Mouse (Mus musculus) MEL (cell line): ENCODE data around the gene Cd164l2. TPM values are rescaled to one million over a fixed set of nuclear protein-coding genes. Genes with fewer than 3 reads are reported as not detected.

Experiments used
- DNase-seq: peaks from one replicate; pipeline ENCODE4 v3.0.0; 2011; ENCODE audit warnings: low read depth, low spot score
- H3K27ac ChIP-seq: 2 replicates; pipeline ENCODE4 v1.5.1; 2012; ENCODE audit warnings: low read depth, mild to moderate bottlenecking, control low read depth, low read length, moderate library complexity; ENCODE audit not compliant: control insufficient read depth
- H3K27me3 ChIP-seq, 2 experiments: fragments of 150-350 bp in 1 of 2; sonication (generic) in 1 of 2; 2 replicates each; pipeline ENCODE4 v1.6.1; 2012; ENCODE audit warnings: low read length in 2 of 2, mild to moderate bottlenecking in 2 of 2, improper control_type of control experiment in 1 of 2, moderate library complexity in 1 of 2; ENCODE audit not compliant: insufficient read depth in 2 of 2, control insufficient read depth in 1 of 2
- H3K36me3 ChIP-seq, 2 experiments: 2 replicates each; pipeline ENCODE4 v1.6.1; 2012 to 2014; ENCODE audit warnings: low read length in 2 of 2, improper control_type of control experiment in 1 of 2, inconsistent platforms in 1 of 2, mild to moderate bottlenecking in 1 of 2; ENCODE audit not compliant: insufficient read depth in 2 of 2, control insufficient read depth in 1 of 2
- H3K4me1 ChIP-seq, 2 experiments: fragments of 150-350 bp in 1 of 2; sonication (generic) in 1 of 2; 2 replicates each; pipeline ENCODE4 v1.6.1; 2012; ENCODE audit warnings: low read length in 2 of 2, improper control_type of control experiment in 1 of 2, mild to moderate bottlenecking in 1 of 2; ENCODE audit not compliant: insufficient read depth in 2 of 2, control insufficient read depth in 1 of 2
- H3K4me3 ChIP-seq, 2 experiments: fragments of 150-350 bp in 1 of 2; sonication (generic) in 1 of 2; 2 replicates each; pipeline ENCODE4 v1.5.1; 2012; ENCODE audit warnings: low read depth in 2 of 2, low read length in 2 of 2, mild to moderate bottlenecking in 2 of 2, moderate library complexity in 2 of 2, control low read depth in 1 of 2, improper control_type of control experiment in 1 of 2; ENCODE audit not compliant: control insufficient read depth in 1 of 2, insufficient read depth in 1 of 2
- H3K79me2 ChIP-seq: 2 replicates; pipeline ENCODE4 v1.6.1; 2012; ENCODE audit warnings: mild to moderate bottlenecking, low read length, moderate library complexity; ENCODE audit not compliant: control insufficient read depth, poor library complexity, insufficient read depth
- H3K9ac ChIP-seq: 2 replicates; pipeline ENCODE4 v1.6.1; 2012; ENCODE audit warnings: low read depth, mild to moderate bottlenecking, control low read depth, low read length, moderate library complexity; ENCODE audit not compliant: control insufficient read depth, poor library complexity, severe bottlenecking
- H3K9me3 ChIP-seq: fragments of 150-350 bp; sonication (generic); replicated peaks from 2 replicates; pipeline ENCODE4 v1.6.1; 2012; ENCODE audit warnings: mild to moderate bottlenecking, low read length, improper control_type of control experiment, moderate library complexity; ENCODE audit not compliant: insufficient read depth
- BHLHE40 ChIP-seq: IDR thresholded peaks from 2 replicates; pipeline ENCODE4 v1.6.1; 2012; ENCODE audit warnings: low read depth, mild to moderate bottlenecking, inconsistent platforms, low read length, improper control_type of control experiment, borderline replicate concordance
- CHD1 ChIP-seq: IDR thresholded peaks from 2 replicates; pipeline ENCODE4 v1.6.1; 2012; ENCODE audit warnings: low read depth, mild to moderate bottlenecking, inconsistent platforms, low read length, improper control_type of control experiment
- CHD2 ChIP-seq: IDR thresholded peaks from 2 replicates; pipeline ENCODE4 v1.6.1; 2011; ENCODE audit warnings: low read length, improper control_type of control experiment
- E2F4 ChIP-seq: IDR thresholded peaks from 2 replicates; pipeline ENCODE4 v1.6.1; 2011; ENCODE audit warnings: low read depth, low read length, improper control_type of control experiment, borderline replicate concordance
- ELF1 ChIP-seq: IDR thresholded peaks from 2 replicates; pipeline ENCODE4 v1.6.1; 2014; ENCODE audit warnings: low read depth, mild to moderate bottlenecking, inconsistent platforms, low read length, improper control_type of control experiment, moderate library complexity
- ETS1 ChIP-seq: IDR thresholded peaks from 2 replicates; pipeline ENCODE4 v1.6.1; 2012; ENCODE audit warnings: low read depth, mild to moderate bottlenecking, inconsistent platforms, low read length, improper control_type of control experiment, moderate library complexity
- GABPA ChIP-seq: IDR thresholded peaks from 2 replicates; pipeline ENCODE4 v1.6.1; 2012; ENCODE audit warnings: low read depth, mild to moderate bottlenecking, inconsistent platforms, low read length, improper control_type of control experiment, moderate library complexity
- GATA1 ChIP-seq: IDR thresholded peaks from 2 replicates; pipeline ENCODE4 v1.6.1; 2011; ENCODE audit warnings: low read depth, low read length, improper control_type of control experiment
- HCFC1 ChIP-seq: IDR thresholded peaks from 2 replicates; pipeline ENCODE4 v1.6.1; 2012; ENCODE audit warnings: low read depth, mild to moderate bottlenecking, inconsistent platforms, low read length, improper control_type of control experiment, moderate library complexity
- MEF2A ChIP-seq: IDR thresholded peaks from 2 replicates; pipeline ENCODE4 v1.6.1; 2014; ENCODE audit warnings: low read depth, mild to moderate bottlenecking, inconsistent platforms, low read length, improper control_type of control experiment; ENCODE audit not compliant: poor library complexity, insufficient replicate concordance, severe bottlenecking; ENCODE audit errors: extremely low read depth
- MXI1 ChIP-seq: IDR thresholded peaks from 2 replicates; pipeline ENCODE4 v1.6.1; 2011; ENCODE audit warnings: mild to moderate bottlenecking, low read depth, low read length, improper control_type of control experiment
- MYB ChIP-seq: IDR thresholded peaks from 2 replicates; pipeline ENCODE4 v1.6.1; 2011; ENCODE audit warnings: mild to moderate bottlenecking, low read depth, low read length, improper control_type of control experiment
- NELFE ChIP-seq: IDR thresholded peaks from 2 replicates; pipeline ENCODE4 v1.6.1; 2011; ENCODE audit warnings: low read depth, low read length, improper control_type of control experiment
- POLR2A ChIP-seq, 2 experiments: IDR thresholded peaks; 2 replicates each; pipeline ENCODE4 v1.6.1; 2011 to 2012; ENCODE audit warnings: low read length in 2 of 2, mild to moderate bottlenecking in 2 of 2, control low read depth in 1 of 2, improper control_type of control experiment in 1 of 2, low read depth in 1 of 2, moderate library complexity in 1 of 2; ENCODE audit not compliant: control insufficient read depth in 1 of 2, insufficient read depth in 1 of 2, poor library complexity in 1 of 2
- POLR2AphosphoS5 ChIP-seq: IDR thresholded peaks from 2 replicates; pipeline ENCODE4 v1.6.1; 2012; ENCODE audit warnings: low read depth, borderline replicate concordance, mild to moderate bottlenecking, inconsistent platforms, low read length, moderate library complexity, mixed read lengths
- RAD21 ChIP-seq: IDR thresholded peaks from 2 replicates; pipeline ENCODE4 v1.6.1; 2011; ENCODE audit warnings: mild to moderate bottlenecking, low read depth, low read length, improper control_type of control experiment
- SIN3A ChIP-seq: IDR thresholded peaks from 2 replicates; pipeline ENCODE4 v1.6.1; 2012; ENCODE audit warnings: low read length, improper control_type of control experiment, inconsistent platforms
- SMC3 ChIP-seq: IDR thresholded peaks from 2 replicates; pipeline ENCODE4 v1.6.1; 2011; ENCODE audit warnings: low read depth, low read length, improper control_type of control experiment
- TBP ChIP-seq: IDR thresholded peaks from 2 replicates; pipeline ENCODE4 v1.8.0; 2011; ENCODE audit warnings: low read depth, low read length, improper control_type of control experiment
- USF1 ChIP-seq: IDR thresholded peaks from 2 replicates; pipeline ENCODE4 v1.6.1; 2014; ENCODE audit warnings: low read depth, mild to moderate bottlenecking, inconsistent platforms, low read length, improper control_type of control experiment, moderate library complexity
- ZMIZ1 ChIP-seq: IDR thresholded peaks from 2 replicates; pipeline ENCODE4 v1.6.1; 2012; ENCODE audit warnings: low read depth, mild to moderate bottlenecking, inconsistent platforms, low read length, improper control_type of control experiment, moderate library complexity
- ZNF384 ChIP-seq: IDR thresholded peaks from 2 replicates; pipeline ENCODE4 v1.6.1; 2012; ENCODE audit warnings: low read depth, mild to moderate bottlenecking, inconsistent platforms, low read length, improper control_type of control experiment
- polyA plus RNA-seq, 2 experiments: library from polyadenylated mRNA; stranded (reverse) in 1 of 2; unstranded in 1 of 2; fragments of >175 nt in 1 of 2; fragments of >200 nt in 1 of 2; gene quantifications; 2 replicates each; pipeline versions ENCODE4 v1.2.1 to v1.2.4; 2012; ENCODE audit warnings: low replicate concordance in 2 of 2, low read depth in 1 of 2; ENCODE audit not compliant: insufficient read length in 2 of 2, insufficient read depth in 1 of 2, missing spikeins in 1 of 2
- total RNA-seq: library from RNA; depleted of rRNA; stranded (reverse); fragments of 300-350 nt; gene quantifications from 2 replicates; pipeline ENCODE4 v1.2.3, GENCODE M21; 2012

Gene Cd164l2
- total and polyA plus RNA-seq, 3 experiments, result not detected

DNA sequence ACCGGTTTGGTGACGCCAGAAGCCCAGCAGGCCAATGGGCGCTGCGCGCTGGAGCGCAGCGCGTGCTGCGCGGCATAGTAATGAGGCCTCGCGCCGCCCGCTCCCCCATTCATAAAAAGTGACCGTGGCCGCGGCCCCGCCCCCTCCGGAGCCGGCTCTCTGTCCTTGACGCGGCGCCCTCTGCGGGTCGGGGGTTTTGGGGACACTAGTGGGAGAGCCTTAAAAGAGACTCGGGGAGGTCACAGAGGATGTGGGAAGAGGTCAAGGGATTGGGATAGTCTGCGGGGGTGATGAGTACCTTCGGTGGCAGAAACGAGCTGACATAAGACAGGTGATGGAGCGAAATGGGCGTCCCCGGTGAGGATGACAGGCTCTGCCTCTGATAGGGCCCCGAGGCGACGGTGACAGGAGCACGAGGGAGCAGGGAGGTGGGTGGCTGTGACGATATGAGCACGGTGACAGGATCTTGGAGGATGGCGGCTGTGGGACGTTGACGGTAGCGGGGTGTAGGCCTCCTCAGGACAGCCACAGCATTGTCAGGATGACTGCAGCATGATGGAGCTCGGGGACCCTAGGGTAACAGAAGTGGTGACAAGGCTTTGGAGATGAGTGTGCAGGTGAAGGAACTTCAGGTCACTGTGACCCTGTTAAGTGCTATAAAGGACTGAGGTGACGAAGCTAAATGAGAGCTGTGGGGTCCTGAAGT, 784 bp downstream of the Cd164l2 start (continued):
- TF ChIP-seq POLR2A (IDR thresholded peaks at IDR 0.05; ENCODE audit: control insufficient read depth in 1 of 2, insufficient read depth in 1 of 2, low read depth in 1 of 2, low read length in 2 of 2, poor library complexity in 1 of 2) (no peak), NELFE (no peak), HCFC1 (no peak), TBP (no peak), SMC3 (peak; percentile 26; the same call in 1 of the 2 replicates), RAD21 (no peak), SIN3A (peak; percentile 41; the same call in 1 of the 2 replicates), MXI1 (peak; percentile 68; the same call in 1 of the 2 replicates), GATA1 (no peak), MYB (no peak), ETS1 (no peak), MEF2A (no peak), GABPA (no peak), POLR2AphosphoS5 (no peak), CHD1 (no peak), ZMIZ1 (no peak), USF1 (no peak), E2F4 (no peak), ELF1 (no peak), BHLHE40 (no peak)

DNA sequence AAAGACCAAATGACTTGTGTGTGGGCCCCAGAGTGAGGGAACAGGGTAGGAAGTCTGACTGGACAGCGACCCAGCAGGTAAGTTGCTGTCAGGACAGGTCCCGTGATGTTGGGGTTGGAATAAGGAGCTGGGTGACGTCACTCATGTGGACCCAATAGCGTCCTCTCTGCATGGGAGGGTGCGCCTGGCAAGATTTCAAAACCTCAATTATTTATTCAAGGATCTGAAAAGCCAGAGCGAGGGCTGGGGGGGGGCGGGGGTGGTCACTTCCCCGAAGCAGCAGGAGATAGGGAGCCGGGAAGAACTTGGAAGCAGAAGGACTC, 1.3 kb downstream of the Cd164l2 start:
- peaks cover 0 to 4% of the 10 kb centered on the region in 2 experiments; a peak in 2 of 4 replicates for H3K36me3 ChIP-seq
- H3K27ac ChIP-seq, result no peak overlapping the region
- peaks cover 2 to 17% of the 10 kb centered on the region in 2 experiments; a peak in 3 of 4 replicates for H3K4me1 ChIP-seq
- H3K4me3 ChIP-seq, result no peak overlapping the region
- no peaks in the 10 kb centered on the region for H3K79me2 ChIP-seq
- TF ChIP-seq ZNF384 (no peak), CHD2 (no peak)
- H3K9ac ChIP-seq, result no peak overlapping the region
- DNase-seq, result no peak
- H3K9me3 ChIP-seq, result no peaks in the 10 kb centered on the region
- H3K27me3 ChIP-seq, result no peaks in the 10 kb centered on the region
